Mouse (Mus musculus): ENCODE data around the gene Lyzl4.

GRCm38 (mm10) chr9:121532626-121533025, 109.3 kb downstream of the Lyzl4 start:
- TF ChIP-seq USF1 (IDR thresholded peaks at IDR 0.05; ENCODE audit: low read depth, low read length) (no peak), HCFC1 (IDR thresholded peaks at IDR 0.05; ENCODE audit: low read depth, low read length) (no peak)
